Mouse (Mus musculus): ENCODE results near the gene Tmem206. TPM values are rescaled to one million over a fixed set of nuclear protein-coding genes. Genes with fewer than 3 reads are reported as not detected.

Gene Tmem206
- polyA plus RNA-seq, 1 experiment from 2014 or later, result 25.4 TPM

GRCm38 (mm10) chr1:191295784-191296183, 29.9 kb upstream of the Tmem206 start:
- no peaks in the 10 kb centered on the region for H3K36me3 ChIP-seq (replicated peaks)
- no peak overlapping the region for H3K4me3 ChIP-seq
- H3K27ac ChIP-seq (replicated peaks), result no peak overlapping the region
- peaks cover 15% of the 10 kb centered on the region; the same call in 1 of the 2 replicates for H3K4me1 ChIP-seq
- H3K9me3 ChIP-seq, result no peaks in the 10 kb centered on the region
- WGBS, result 54% methylated on average over 3 of the region's 3 CpGs
- H3K27me3 ChIP-seq (replicated peaks; ENCODE audit: low read depth, poor library complexity, severe bottlenecking), result no peaks in the 10 kb centered on the region
- no peak for DNase-seq (ENCODE audit: low spot score)

- 82% methylated on average over 5 of the region's 5 CpGs for WGBS
- H3K4me3 ChIP-seq, result no peak overlapping the region
- no peaks in the 10 kb centered on the region for H3K27me3 ChIP-seq (replicated peaks; ENCODE audit: low read depth, poor library complexity, severe bottlenecking)
- no peaks in the 10 kb centered on the region for H3K9me3 ChIP-seq
- peaks cover 15% of the 10 kb centered on the region; the same call in 1 of the 2 replicates for H3K4me1 ChIP-seq
- DNase-seq (ENCODE audit: low spot score), result no peak
- H3K27ac ChIP-seq (replicated peaks), result no peak overlapping the region
- no peaks in the 10 kb centered on the region for H3K36me3 ChIP-seq (replicated peaks)
These were observed 29.3 kb upstream of the Tmem206 start for GRCm38 (mm10) chr1:191296445-191296844.

- no peak overlapping the region for H3K4me3 ChIP-seq
- H3K9me3 ChIP-seq, result no peaks in the 10 kb centered on the region
- DNase-seq (ENCODE audit: low spot score), result no peak
- no peaks in the 10 kb centered on the region for H3K36me3 ChIP-seq (replicated peaks)
- 93% methylated on average over 4 of the region's 4 CpGs for WGBS
- peaks cover 18% of the 10 kb centered on the region for H3K4me1 ChIP-seq
- H3K27me3 ChIP-seq (replicated peaks; ENCODE audit: low read depth, poor library complexity, severe bottlenecking), result no peaks in the 10 kb centered on the region
- no peak overlapping the region for H3K27ac ChIP-seq (replicated peaks)
These were observed 27.4 kb upstream of the Tmem206 start for GRCm38 (mm10) chr1:191298304-191298703.

GRCm38 (mm10) chr1:191299215-191299942, 26.3 kb upstream of the Tmem206 start:
- no peak overlapping the region for H3K4me3 ChIP-seq
- peaks cover 18% of the 10 kb centered on the region for H3K4me1 ChIP-seq
- no peaks in the 10 kb centered on the region for H3K27me3 ChIP-seq (replicated peaks; ENCODE audit: low read depth, poor library complexity, severe bottlenecking)
- H3K27ac ChIP-seq (replicated peaks), result no peak overlapping the region; the same call in 1 of the 2 replicates
- WGBS, result 55% methylated on average over 11 of the region's 11 CpGs
- peak; percentile 43 for DNase-seq (ENCODE audit: low spot score)
- H3K36me3 ChIP-seq (replicated peaks), result no peaks in the 10 kb centered on the region
- H3K9me3 ChIP-seq, result no peaks in the 10 kb centered on the region

GRCm38 (mm10) chr1:191301903-191302302, 23.8 kb upstream of the Tmem206 start:
- peaks cover 11% of the 10 kb centered on the region for H3K4me1 ChIP-seq
- H3K27me3 ChIP-seq (replicated peaks; ENCODE audit: low read depth, poor library complexity, severe bottlenecking), result no peaks in the 10 kb centered on the region
- DNase-seq (ENCODE audit: low spot score), result no peak

GRCm38 (mm10) chr1:191303736-191304135, 22.0 kb upstream of the Tmem206 start:
- H3K4me3 ChIP-seq, result no peak overlapping the region
- peaks cover 18% of the 10 kb centered on the region for H3K36me3 ChIP-seq (replicated peaks)
- H3K4me1 ChIP-seq, result peaks cover 11% of the 10 kb centered on the region
- H3K27me3 ChIP-seq (replicated peaks; ENCODE audit: low read depth, poor library complexity, severe bottlenecking), result no peaks in the 10 kb centered on the region
- 80% methylated on average over 3 of the region's 3 CpGs for WGBS
- H3K27ac ChIP-seq (replicated peaks), result no peak overlapping the region
- no peak for DNase-seq (ENCODE audit: low spot score)
- no peaks in the 10 kb centered on the region for H3K9me3 ChIP-seq

More at GRCm38 (mm10) chr1:191301903-191302302, 23.8 kb upstream of the Tmem206 start:
- peaks cover 8% of the 10 kb centered on the region; the same call in 1 of the 2 replicates for H3K36me3 ChIP-seq (replicated peaks)
- no peak overlapping the region for H3K27ac ChIP-seq (replicated peaks)
- H3K9me3 ChIP-seq, result no peaks in the 10 kb centered on the region
- no peak overlapping the region for H3K4me3 ChIP-seq
- WGBS, result 27% methylated on average over 4 of the region's 4 CpGs

- Histone ChIP-seq H3K4me1 (peaks cover 11% of the 10 kb centered on the region), H3K9me3 (no peaks in the 10 kb centered on the region), H3K4me3 (no peak overlapping the region), H3K36me3 (replicated peaks) (peaks cover 20% of the 10 kb centered on the region), H3K27ac (replicated peaks) (no peak overlapping the region), H3K27me3 (replicated peaks; ENCODE audit: low read depth, poor library complexity, severe bottlenecking) (no peaks in the 10 kb centered on the region)
- no peak for DNase-seq (ENCODE audit: low spot score)
- WGBS, result 65% methylated on average over 6 of the region's 6 CpGs
These were observed 21.5 kb upstream of the Tmem206 start for GRCm38 (mm10) chr1:191304216-191304615.

- H3K27ac ChIP-seq (replicated peaks), result no peak overlapping the region
- peaks cover 7% of the 10 kb centered on the region for H3K4me1 ChIP-seq
- DNase-seq (ENCODE audit: low spot score), result peak; percentile 39
- H3K36me3 ChIP-seq (replicated peaks), result peaks cover 22% of the 10 kb centered on the region
- no peak overlapping the region for H3K4me3 ChIP-seq
- WGBS, result 66% methylated on average over 7 of the region's 7 CpGs
- no peaks in the 10 kb centered on the region for H3K9me3 ChIP-seq
- H3K27me3 ChIP-seq (replicated peaks; ENCODE audit: low read depth, poor library complexity, severe bottlenecking), result no peaks in the 10 kb centered on the region
These were observed 20.1 kb upstream of the Tmem206 start for GRCm38 (mm10) chr1:191305610-191306009.

- Histone ChIP-seq H3K27ac (replicated peaks) (no peak overlapping the region), H3K9me3 (no peaks in the 10 kb centered on the region), H3K27me3 (replicated peaks; ENCODE audit: low read depth, poor library complexity, severe bottlenecking) (no peaks in the 10 kb centered on the region), H3K36me3 (replicated peaks) (peaks cover 22% of the 10 kb centered on the region), H3K4me3 (no peak overlapping the region), H3K4me1 (peaks cover 7% of the 10 kb centered on the region)
- no peak for DNase-seq (ENCODE audit: low spot score)
- WGBS, result 86% methylated on average over 9 of the region's 9 CpGs
These were observed 19.4 kb upstream of the Tmem206 start for GRCm38 (mm10) chr1:191306316-191306715.

GRCm38 (mm10) chr1:191307766-191308455, 17.8 kb upstream of the Tmem206 start:
- Histone ChIP-seq H3K27me3 (replicated peaks; ENCODE audit: low read depth, poor library complexity, severe bottlenecking) (no peaks in the 10 kb centered on the region), H3K4me1 (peaks cover 4% of the 10 kb centered on the region), H3K27ac (replicated peaks) (no peak overlapping the region), H3K9me3 (no peaks in the 10 kb centered on the region), H3K36me3 (replicated peaks) (peaks cover 22% of the 10 kb centered on the region), H3K4me3 (no peak overlapping the region)
- no peak for DNase-seq (ENCODE audit: low spot score)
- WGBS, result 79% methylated on average over 9 of the region's 9 CpGs

- Histone ChIP-seq H3K27ac (replicated peaks) (no peak overlapping the region), H3K9me3 (no peaks in the 10 kb centered on the region), H3K36me3 (replicated peaks) (peaks cover 19% of the 10 kb centered on the region), H3K4me3 (no peak overlapping the region), H3K27me3 (replicated peaks; ENCODE audit: low read depth, poor library complexity, severe bottlenecking) (no peaks in the 10 kb centered on the region), H3K4me1 (peaks cover 8% of the 10 kb centered on the region)
- no peak for DNase-seq (ENCODE audit: low spot score)
- WGBS, result 69% methylated on average over 4 of the region's 4 CpGs
These were observed 14.3 kb upstream of the Tmem206 start for GRCm38 (mm10) chr1:191311296-191311898.

GRCm38 (mm10) chr1:191312513-191312941, 13.2 kb upstream of the Tmem206 start:
- Histone ChIP-seq H3K4me1 (peaks cover 14% of the 10 kb centered on the region), H3K36me3 (replicated peaks) (peaks cover 13% of the 10 kb centered on the region), H3K4me3 (peak overlapping the region; percentile 71), H3K27me3 (replicated peaks; ENCODE audit: low read depth, poor library complexity, severe bottlenecking) (no peaks in the 10 kb centered on the region), H3K27ac (replicated peaks) (peak overlapping the region; percentile 86), H3K9me3 (no peaks in the 10 kb centered on the region)
- DNase-seq (ENCODE audit: low spot score), result peak; percentile 85
- 2% methylated on average over 14 of the region's 14 CpGs for WGBS
